Mouse (Mus musculus) left cerebral cortex, postnatal 4 days (tissue): ENCODE data around the gene Aff3. TPM values are rescaled to one million over a fixed set of nuclear protein-coding genes. Genes with fewer than 3 reads are reported as not detected.
A peak's percentile ranks its signal among the peaks of the same experiment; 100 is the strongest.

ENCODE experiments used
- DNase-seq: peaks from one replicate; pipeline ENCODE4 v3.0.0-alpha.2; 2022
- intact Hi-C: fragments of 180-260 bp; cut with DNase I; formaldehyde crosslinking; loops from one replicate; pipeline ENCODE4 v1.15.1; 2025
- total RNA-seq, 2 experiments: library from RNA; stranded (reverse); gene quantifications; 2 replicates each; pipeline ENCODE4 v1.2.3; 2021

Aff3 gene
- total RNA-seq, 2 experiments from 2014 or later: 159 to 167 TPM

GRCm38 (mm10) chr1:38408241-38408640 is 256.5 kb downstream of the Aff3 start:
- DNase-seq: no peak
- intact Hi-C loops: no loop called here

DNA sequence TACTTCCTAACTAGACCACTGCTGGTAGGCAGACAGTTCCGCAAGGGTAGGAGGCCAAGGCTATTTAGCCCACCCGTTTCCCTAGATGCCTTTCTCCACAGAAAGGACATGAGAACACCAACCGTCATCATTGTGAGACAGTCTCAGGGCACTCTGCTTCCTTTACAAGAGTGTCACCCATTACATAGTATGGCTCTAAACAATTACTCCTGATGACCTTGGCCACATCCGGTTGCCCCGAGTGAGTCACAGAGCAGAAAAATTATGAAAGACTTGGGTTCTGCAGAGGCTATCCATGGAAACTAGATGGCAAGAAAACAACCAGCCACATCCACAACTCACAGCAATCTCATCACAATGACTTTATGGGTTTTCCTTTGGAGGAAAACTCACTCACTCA is 261.0 kb downstream of the Aff3 start:
- DNase-seq: no peak
- intact Hi-C loops: no loop called here

DNA sequence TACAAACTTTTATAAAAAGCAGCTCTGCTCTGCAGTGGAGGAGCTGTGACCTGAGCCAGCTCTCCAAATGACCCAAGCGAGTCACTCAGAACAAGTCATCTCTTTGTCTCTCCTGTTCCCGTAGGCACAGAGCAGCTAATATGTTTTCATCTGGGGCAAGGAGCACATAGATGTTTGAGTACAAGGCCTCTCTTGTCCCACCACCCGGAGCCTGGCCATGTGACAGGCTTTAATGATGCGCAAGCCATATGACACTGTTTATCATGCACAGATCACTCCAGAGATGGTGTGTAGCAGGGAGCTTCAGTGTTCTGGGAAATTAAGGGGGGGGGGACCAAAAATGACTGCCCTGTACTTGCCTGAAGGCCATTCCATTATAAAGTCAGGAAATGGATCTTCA is 262.9 kb downstream of the Aff3 start:
- no peak for DNase-seq
- intact Hi-C loops: no loop called here

DNA sequence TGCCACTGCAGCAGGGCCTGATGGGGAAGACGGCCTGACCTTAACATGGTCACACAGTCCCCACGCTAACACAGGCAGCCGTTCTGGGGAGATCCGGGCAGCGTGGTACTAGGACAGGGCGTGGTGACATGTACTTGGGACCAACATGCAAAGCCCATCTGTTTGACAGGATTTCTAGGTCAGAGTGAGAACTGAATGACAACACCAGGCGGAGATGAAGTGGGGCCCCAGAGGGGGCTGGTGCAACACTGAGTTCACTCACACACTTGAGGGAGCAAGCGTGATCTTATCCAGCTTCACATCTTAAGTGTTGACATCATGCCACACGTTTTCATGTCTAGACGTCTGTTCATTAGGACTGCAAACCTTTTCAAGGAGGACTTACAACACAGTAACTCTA is 265.5 kb downstream of the Aff3 start:
- DNase-seq: no peak
- intact Hi-C loops: loop anchor here (5.0 to 10.0 kb wide), 2 partner anchors 214 to 373 kb away; no protein-coding TSS in a partner anchor

DNA sequence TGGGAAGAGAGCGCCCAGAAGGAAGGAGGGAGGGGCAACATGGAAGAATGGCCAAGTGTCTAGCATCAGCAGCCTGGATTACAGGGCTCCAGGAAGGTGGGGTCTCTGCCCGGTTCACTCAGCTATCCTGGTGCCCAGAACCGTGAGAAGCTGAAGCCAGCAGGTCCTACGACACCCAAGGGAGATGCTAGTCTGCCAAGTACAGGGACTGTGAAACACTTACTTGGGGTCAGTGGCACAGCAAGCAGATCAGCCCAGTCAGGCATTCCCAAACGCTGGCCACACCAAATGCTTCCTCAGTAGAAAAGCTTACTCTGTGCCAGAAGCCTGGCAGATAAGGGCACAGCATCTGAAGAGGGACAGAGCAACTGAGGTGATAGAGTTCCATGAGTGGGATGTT is 266.2 kb downstream of the Aff3 start:
- peak; percentile 65 for DNase-seq
- intact Hi-C loops: loop anchor here (5.0 to 10.0 kb wide), 2 partner anchors 214 to 374 kb away; no protein-coding TSS in a partner anchor

- no peak for DNase-seq
- intact Hi-C loops: loop anchor here (5.0 to 10.0 kb wide), 2 partner anchors 210 to 377 kb away; no protein-coding TSS in a partner anchor
Measured at GRCm38 (mm10) chr1:38395194-38395681, 269.5 kb downstream of the Aff3 start.

GRCm38 (mm10) chr1:38394493-38394892 is 270.3 kb downstream of the Aff3 start:
- no peak for DNase-seq
- intact Hi-C loops: loop anchor here (5.0 to 10.0 kb wide), 2 partner anchors 210 to 393 kb away; no protein-coding TSS in a partner anchor

GRCm38 (mm10) chr1:38393516-38393915 is 271.2 kb downstream of the Aff3 start:
- DNase-seq: peak; percentile 39

GRCm38 (mm10) chr1:38392928-38393327 is 271.8 kb downstream of the Aff3 start:
- DNase-seq: peak; percentile 86
- intact Hi-C loops: loop anchor here (5.0 to 10.0 kb wide), 2 partner anchors 208 to 394 kb away; no protein-coding TSS in a partner anchor

More at GRCm38 (mm10) chr1:38393516-38393915, 271.2 kb downstream of the Aff3 start:
- intact Hi-C loops: loop anchor here (5.0 to 10.0 kb wide), 2 partner anchors 209 to 394 kb away; no protein-coding TSS in a partner anchor

DNA sequence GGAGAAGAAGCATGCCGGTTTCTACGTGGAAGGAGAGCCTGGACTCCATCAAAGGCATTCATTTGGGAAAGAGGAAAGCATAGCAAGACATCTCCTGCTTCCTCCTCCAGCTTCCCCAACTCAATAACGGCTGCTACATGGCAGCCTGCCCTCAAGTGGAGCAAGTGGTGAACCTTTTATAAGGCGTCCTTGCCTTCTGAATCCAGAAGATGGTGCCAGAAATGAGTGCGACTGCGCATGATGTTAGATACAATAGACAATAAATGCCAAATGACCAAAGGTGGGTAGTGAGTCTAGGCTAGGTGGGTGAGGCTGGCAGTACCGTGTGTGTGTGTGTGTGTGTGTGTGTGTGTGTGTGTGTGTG is 273.9 kb downstream of the Aff3 start:
- intact Hi-C loops: loop anchor here (5.0 to 10.0 kb wide), 2 partner anchors 206 to 396 kb away; no protein-coding TSS in a partner anchor
- peak; percentile 59 for DNase-seq

DNA sequence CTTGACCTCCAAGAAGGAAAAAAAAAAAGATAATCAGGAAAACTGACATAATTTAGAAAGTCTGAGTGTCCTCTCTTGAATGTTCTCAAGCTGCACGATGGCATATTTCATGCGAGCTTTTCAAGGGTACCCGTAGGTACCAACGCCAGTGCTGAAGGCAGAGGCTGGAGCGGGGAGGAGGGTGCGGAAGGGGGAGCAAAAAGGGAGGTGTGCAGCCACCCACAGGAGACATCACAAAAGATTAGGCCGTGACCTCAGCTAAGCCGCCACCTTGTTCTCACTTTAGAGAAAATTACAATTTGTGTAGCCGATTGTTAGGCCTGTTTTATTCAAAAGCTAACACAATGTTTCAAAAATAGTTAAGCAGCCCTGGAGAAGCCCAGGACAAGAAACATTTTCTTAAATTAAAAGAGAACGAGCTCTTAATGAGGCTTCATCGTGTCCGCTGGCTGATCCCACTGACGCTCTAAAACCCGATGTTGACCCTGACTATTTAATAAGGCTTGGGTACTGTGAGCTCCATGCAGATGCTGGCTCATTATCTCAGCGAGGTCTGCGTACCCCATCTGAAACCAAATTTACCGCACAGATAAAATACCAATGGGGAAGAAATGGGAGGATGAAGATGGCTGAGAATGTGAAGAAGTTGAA is 274.4 kb downstream of the Aff3 start:
- no peak for DNase-seq
- intact Hi-C loops: loop anchor here (5.0 to 10.0 kb wide), 2 partner anchors 206 to 397 kb away; no protein-coding TSS in a partner anchor

DNA sequence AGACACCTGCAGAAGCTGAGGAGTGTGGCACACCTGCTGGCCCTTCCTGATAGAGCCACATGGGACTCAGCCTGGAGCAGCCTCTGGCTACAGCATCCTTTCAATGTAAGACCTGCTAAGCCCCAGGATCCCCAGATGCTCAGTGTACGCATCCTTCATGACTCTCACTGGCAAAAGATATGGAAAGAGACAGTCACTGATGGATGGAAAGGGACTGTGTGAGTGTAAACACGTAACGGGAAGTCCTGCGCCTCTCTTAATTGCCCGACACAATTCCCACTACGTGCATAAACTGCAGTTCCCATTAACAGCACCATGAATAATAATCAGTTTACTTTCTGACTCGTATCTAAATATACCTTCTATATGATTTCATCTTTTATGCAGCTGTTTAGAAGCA is 275.2 kb downstream of the Aff3 start:
- DNase-seq: no peak
- intact Hi-C loops: no loop called here

GRCm38 (mm10) chr1:38388466-38388865 is 276.3 kb downstream of the Aff3 start:
- no peak for DNase-seq
- intact Hi-C loops: no loop called here

DNA sequence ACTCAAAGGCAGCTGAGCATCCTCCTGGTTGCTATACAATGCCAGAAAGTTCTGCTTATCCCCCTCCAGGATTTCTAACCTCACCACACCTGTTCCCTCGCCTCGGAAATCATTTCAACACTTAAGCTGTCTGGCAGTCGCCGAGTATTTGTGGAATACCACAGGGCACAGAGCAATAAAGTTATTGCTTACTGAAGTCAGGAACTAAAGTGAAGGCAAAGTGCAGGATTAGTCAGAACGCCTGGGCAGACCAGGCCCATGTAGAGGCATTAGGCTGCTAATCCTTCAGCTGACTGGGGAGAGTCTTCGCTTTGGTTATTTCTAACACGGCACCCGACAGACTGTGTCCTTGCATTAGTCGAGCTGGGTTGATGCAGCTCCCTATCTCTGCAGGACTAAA is 277.3 kb downstream of the Aff3 start:
- DNase-seq: no peak
- intact Hi-C loops: no loop called here

DNA sequence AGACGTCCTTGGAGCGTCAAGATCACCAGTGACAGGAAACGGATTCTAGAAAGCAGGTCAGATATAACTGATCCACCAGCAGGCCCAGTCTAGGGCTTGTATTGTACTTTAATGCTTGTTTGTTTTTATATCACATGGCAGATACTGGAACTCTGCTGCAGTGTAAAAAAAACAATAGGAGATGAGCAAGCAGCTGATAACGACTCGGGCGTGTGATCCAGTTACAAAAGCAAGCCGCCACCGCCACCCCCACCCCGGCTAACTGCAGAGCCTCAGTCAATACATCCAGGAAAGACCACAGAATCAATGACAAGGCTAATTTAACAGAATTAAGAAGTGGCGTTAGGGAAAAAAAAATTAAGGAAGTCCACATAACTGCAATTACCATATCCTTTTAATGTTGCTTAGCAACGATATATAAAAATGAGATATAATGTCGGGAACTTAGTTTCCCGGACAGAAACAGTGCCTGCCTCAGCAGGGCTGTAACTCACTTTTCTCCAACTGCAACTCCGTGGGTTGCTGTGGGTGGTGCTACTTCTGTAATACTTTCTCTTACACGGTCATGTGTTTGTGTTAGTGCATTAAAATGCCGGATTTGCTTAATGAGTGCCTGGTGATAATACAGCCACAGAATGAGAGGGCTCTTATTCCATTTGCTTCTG is 280.2 kb downstream of the Aff3 start:
- intact Hi-C loops: no loop called here
- DNase-seq: no peak

- intact Hi-C loops: no loop called here
- no peak for DNase-seq
Measured at GRCm38 (mm10) chr1:38384010-38384409, 280.7 kb downstream of the Aff3 start.

GRCm38 (mm10) chr1:38382683-38383082 is 282.1 kb downstream of the Aff3 start:
- DNase-seq: no peak
- intact Hi-C loops: no loop called here

DNA sequence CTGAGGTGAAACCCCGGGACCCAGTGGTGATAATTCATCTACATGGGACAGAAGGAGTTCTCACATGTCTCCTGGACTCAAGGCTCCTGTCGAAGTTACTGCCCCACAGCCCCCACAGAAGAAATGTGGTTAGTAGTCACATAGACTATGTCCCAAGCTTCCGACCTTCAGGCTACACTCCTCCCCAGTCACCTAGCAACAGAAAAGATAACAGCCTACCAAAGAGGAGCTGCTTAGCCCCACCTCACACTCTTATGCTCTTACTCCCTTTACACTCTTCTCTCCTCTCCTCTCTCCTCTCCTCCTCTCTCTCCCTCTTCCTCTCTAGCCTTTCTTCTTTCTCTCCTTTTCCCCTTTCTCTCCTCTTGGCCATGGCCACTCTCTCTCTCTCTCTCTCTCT is 286.8 kb downstream of the Aff3 start:
- DNase-seq: no peak
- intact Hi-C loops: no loop called here

DNA sequence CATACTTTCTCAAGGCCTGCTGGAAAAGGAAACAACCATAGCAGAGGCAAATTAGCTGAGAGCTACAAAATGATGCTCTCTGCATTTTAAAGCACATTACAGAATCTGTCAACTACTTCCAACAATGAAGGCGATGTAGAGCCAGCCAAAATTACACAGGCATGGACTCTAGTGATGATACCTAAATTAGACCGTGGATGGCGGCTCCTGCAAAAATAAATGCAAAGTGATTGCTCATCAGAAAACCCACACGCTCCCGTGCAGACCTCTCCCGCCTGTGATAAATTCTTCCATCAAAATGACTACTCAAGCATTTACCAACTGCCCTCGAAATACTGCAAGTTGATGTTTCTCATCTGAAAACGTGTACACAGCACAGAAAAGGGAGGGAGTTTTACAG is 295.6 kb downstream of the Aff3 start:
- intact Hi-C loops: no loop called here
- DNase-seq: no peak

DNA sequence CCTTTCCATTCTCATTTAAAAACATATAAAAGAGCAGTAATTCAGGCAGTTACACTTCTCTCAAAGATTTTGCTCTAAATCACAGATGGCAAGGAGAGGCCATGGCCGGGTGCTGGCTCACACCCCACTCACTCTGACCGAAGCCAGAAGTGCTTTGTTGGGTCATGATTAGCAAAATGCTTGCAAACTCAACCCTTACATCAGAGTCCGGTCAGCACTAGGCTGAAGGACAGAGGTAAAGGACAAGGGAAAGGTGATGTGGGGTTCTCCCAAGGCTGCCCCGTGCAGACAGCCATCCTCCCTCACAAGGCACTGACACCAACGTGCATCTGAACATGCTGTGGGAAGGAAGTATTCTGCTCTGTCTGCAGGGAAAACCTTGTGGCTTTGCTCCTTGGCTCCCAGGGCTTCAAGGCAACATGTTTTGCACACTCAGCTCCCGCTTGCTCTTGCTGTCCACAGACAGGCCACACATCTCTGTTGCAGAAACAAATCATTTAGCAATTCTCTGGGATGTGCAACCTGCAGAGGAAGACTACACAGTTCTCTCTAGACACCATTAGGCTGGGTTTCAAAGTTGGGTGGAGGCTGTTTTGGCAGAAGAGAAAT is 296.6 kb downstream of the Aff3 start:
- intact Hi-C loops: no loop called here
- DNase-seq: peak; percentile 33

- peak; percentile 24 for DNase-seq
- intact Hi-C loops: no loop called here
Measured at GRCm38 (mm10) chr1:38367404-38368080, 297.2 kb downstream of the Aff3 start.
